Mouse (Mus musculus) CH12.LX (cell line): ENCODE measurements around the gene P4hb. TPM values are rescaled to one million over a fixed set of nuclear protein-coding genes. Genes with fewer than 3 reads are reported as not detected.

Source experiments
- DNase-seq: peaks from one replicate; pipeline ENCODE4 v3.0.0-alpha.2; 2013; ENCODE audit errors: extremely low read depth
- H3K27ac ChIP-seq: 2 replicates; pipeline ENCODE4 v1.5.1; 2012; ENCODE audit warnings: low read depth, mild to moderate bottlenecking, control low read depth, moderate library complexity; ENCODE audit not compliant: insufficient read depth
- H3K27me3 ChIP-seq: replicated peaks from 2 replicates; pipeline ENCODE3; 2012; ENCODE audit warnings: inconsistent platforms
- H3K36me3 ChIP-seq, 2 experiments: replicated peaks in 1 of 2; 2 replicates each; pipeline versions ENCODE3 to v1.6.1; 2012; ENCODE audit warnings: inconsistent platforms in 1 of 2, low read length in 1 of 2, mild to moderate bottlenecking in 1 of 2, mixed read lengths in 1 of 2, moderate library complexity in 1 of 2; ENCODE audit not compliant: control insufficient read depth in 1 of 2, insufficient read depth in 1 of 2
- H3K4me1 ChIP-seq, 2 experiments: 2 replicates each; pipeline ENCODE4 v1.6.1; 2012; ENCODE audit warnings: inconsistent platforms in 1 of 2, moderate library complexity in 1 of 2; ENCODE audit not compliant: insufficient read depth in 2 of 2, control insufficient read depth in 1 of 2
- H3K4me2 ChIP-seq: 2 replicates; pipeline ENCODE4 v1.6.1; 2012; ENCODE audit warnings: low read depth, mild to moderate bottlenecking, control low read depth; ENCODE audit not compliant: poor library complexity, insufficient read depth, severe bottlenecking
- H3K4me3 ChIP-seq, 3 experiments: fragments of 150-350 bp in 1 of 3; sonication (generic) in 1 of 3; replicated peaks in 1 of 3; 2 replicates each; pipeline versions ENCODE3 to v1.5.1; 2011 to 2012; ENCODE audit warnings: low read depth in 2 of 3, low read length in 2 of 3, mild to moderate bottlenecking in 2 of 3, moderate library complexity in 2 of 3, control low read depth in 1 of 3, improper control_type of control experiment in 1 of 3, inconsistent platforms in 1 of 3, mixed read lengths in 1 of 3; ENCODE audit not compliant: poor library complexity in 1 of 3
- H3K79me2 ChIP-seq: replicated peaks from 2 replicates; pipeline ENCODE4 v1.6.1; 2012; ENCODE audit warnings: mild to moderate bottlenecking, moderate library complexity; ENCODE audit not compliant: control insufficient read depth, poor library complexity, insufficient read depth, severe bottlenecking; ENCODE audit errors: extremely low read depth
- H3K9ac ChIP-seq: 2 replicates; pipeline ENCODE4 v1.6.1; 2012; ENCODE audit warnings: low read depth, mild to moderate bottlenecking, control low read depth, moderate library complexity; ENCODE audit not compliant: insufficient read depth
- H3K9me3 ChIP-seq: replicated peaks from 2 replicates; pipeline ENCODE3; 2012; ENCODE audit warnings: low read length, inconsistent platforms, mixed read lengths
- BHLHE40 ChIP-seq: IDR thresholded peaks from 2 replicates; pipeline ENCODE4 v1.6.1; 2011; ENCODE audit warnings: mild to moderate bottlenecking, low read depth, low read length, improper control_type of control experiment
- CHD1 ChIP-seq: IDR thresholded peaks from 2 replicates; pipeline ENCODE4 v1.6.1; 2012; ENCODE audit warnings: low read depth, low read length, improper control_type of control experiment, inconsistent platforms
- CHD2 ChIP-seq: IDR thresholded peaks from 2 replicates; pipeline ENCODE4 v1.6.1; 2011; ENCODE audit warnings: low read length, improper control_type of control experiment
- CTCF ChIP-seq, 2 experiments: IDR thresholded peaks in 1 of 2; conservative IDR thresholded peaks in 1 of 2; 2 replicates each; pipeline ENCODE4 v1.5.1; 2011 to 2012; ENCODE audit warnings: low read depth in 2 of 2, low read length in 2 of 2, improper control_type of control experiment in 1 of 2, inconsistent platforms in 1 of 2, mild to moderate bottlenecking in 1 of 2, moderate library complexity in 1 of 2
- GABPA ChIP-seq: IDR thresholded peaks from 2 replicates; pipeline ENCODE4 v1.6.1; 2012; ENCODE audit warnings: low read depth, low read length, improper control_type of control experiment, inconsistent platforms; ENCODE audit not compliant: insufficient replicate concordance
- IRF4 ChIP-seq: IDR thresholded peaks from 2 replicates; pipeline ENCODE4 v1.6.1; 2014; ENCODE audit warnings: low read depth, mild to moderate bottlenecking, inconsistent platforms, low read length, improper control_type of control experiment
- JUN ChIP-seq: IDR thresholded peaks from 2 replicates; pipeline ENCODE4 v1.6.1; 2011; ENCODE audit warnings: low read depth, mild to moderate bottlenecking, low read length, improper control_type of control experiment, moderate library complexity; ENCODE audit not compliant: insufficient read depth
- MAFK ChIP-seq: IDR thresholded peaks from 2 replicates; pipeline ENCODE4 v1.6.1; 2011; ENCODE audit warnings: low read length, improper control_type of control experiment; ENCODE audit not compliant: insufficient replicate concordance
- MEF2A ChIP-seq: IDR thresholded peaks from 2 replicates; pipeline ENCODE4 v1.6.1; 2014; ENCODE audit warnings: low read depth, mild to moderate bottlenecking, inconsistent platforms, low read length, improper control_type of control experiment, borderline replicate concordance
- MXI1 ChIP-seq: IDR thresholded peaks from 2 replicates; pipeline ENCODE4 v1.6.1; 2011; ENCODE audit warnings: mild to moderate bottlenecking, low read depth, low read length, improper control_type of control experiment
- MYC ChIP-seq: IDR thresholded peaks from 2 replicates; pipeline ENCODE4 v1.6.1; 2011; ENCODE audit warnings: low read depth, mild to moderate bottlenecking, improper control_type of control experiment, low read length
- NRF1 ChIP-seq: IDR thresholded peaks from 2 replicates; pipeline ENCODE4 v1.6.1; 2014; ENCODE audit warnings: low read depth, mild to moderate bottlenecking, inconsistent platforms, low read length, improper control_type of control experiment, moderate library complexity
- PAX5 ChIP-seq: IDR thresholded peaks from 2 replicates; pipeline ENCODE4 v1.6.1; 2012; ENCODE audit warnings: low read length, inconsistent platforms, mixed read lengths
- POLR2AphosphoS2 ChIP-seq: IDR thresholded peaks from 2 replicates; pipeline ENCODE4 v1.6.1; 2011; ENCODE audit warnings: low read depth, low read length, improper control_type of control experiment
- RAD21 ChIP-seq: IDR thresholded peaks from 2 replicates; pipeline ENCODE4 v1.6.1; 2011; ENCODE audit warnings: low read depth, mild to moderate bottlenecking, low read length, improper control_type of control experiment, moderate library complexity
- SIN3A ChIP-seq: IDR thresholded peaks from 2 replicates; pipeline ENCODE4 v1.6.1; 2012; ENCODE audit warnings: low read length, improper control_type of control experiment, inconsistent platforms
- SMC3 ChIP-seq: IDR thresholded peaks from 2 replicates; pipeline ENCODE4 v1.6.1; 2011; ENCODE audit warnings: low read depth, low read length, improper control_type of control experiment
- TBP ChIP-seq: conservative IDR thresholded peaks from 2 replicates; pipeline ENCODE4 v1.6.1; 2011; ENCODE audit warnings: low read depth, low read length, improper control_type of control experiment
- TCF12 ChIP-seq: IDR thresholded peaks from 2 replicates; pipeline ENCODE4 v1.6.1; 2014; ENCODE audit warnings: low read depth, mild to moderate bottlenecking, inconsistent platforms, low read length, improper control_type of control experiment
- ZC3H11A ChIP-seq: IDR thresholded peaks from 2 replicates; pipeline ENCODE4 v1.6.1; 2012; ENCODE audit warnings: low read depth, mild to moderate bottlenecking, inconsistent platforms, low read length, improper control_type of control experiment
- dilution Hi-C: fragments of 300-500 bp; cut with MboI; formaldehyde crosslinking; loops from 2 replicates; pipeline ENCODE4 v1.14.3; 2020; ENCODE audit warnings: low sequenced_read_pairs; ENCODE audit not compliant: extremely low pct_unique_long_range_greater_than_20kb, extremely low pct_ligation_motif_present
- in situ Hi-C: fragments of 300-500 bp; cut with MboI; formaldehyde crosslinking; loops from 3 replicates; pipeline ENCODE4 v1.14.3; 2019; ENCODE audit warnings: low sequenced_read_pairs, low pct_ligation_motif_present, low pct_unique_long_range_greater_than_20kb, mixed read lengths
- polyA plus RNA-seq: library from polyadenylated mRNA; unstranded; fragments of >175 nt; gene quantifications from 2 replicates; pipeline ENCODE4 v1.2.1, GENCODE M21; 2012; ENCODE audit warnings: low read depth; ENCODE audit not compliant: insufficient read length
- total RNA-seq, 2 experiments: library from RNA; depleted of rRNA; stranded (reverse); fragments of 300-350 nt in 1 of 2; fragments of >200 nt in 1 of 2; gene quantifications; 2 replicates each; pipeline ENCODE4 v1.2.3; 2012 to 2014

P4hb gene
- total and polyA plus RNA-seq, 3 experiments: 486 to 644 (median 531) TPM

- Histone ChIP-seq H3K27me3 (no peaks in the 10 kb centered on the region), H3K27ac (no peak overlapping the region), H3K9me3 (no peaks in the 10 kb centered on the region), H3K4me3 (no peak overlapping the region), H3K79me2 (peaks cover 44% of the 10 kb centered on the region), H3K4me2 (no peak overlapping the region), H3K4me1 (peaks cover 4 to 27% of the 10 kb centered on the region in 2 experiments), H3K9ac (no peak overlapping the region), H3K36me3 (peaks cover 62 to 72% of the 10 kb centered on the region in 2 experiments)
- dilution Hi-C loops: no loop called here
- TF ChIP-seq MAFK (peak; percentile 73), ZC3H11A (no peak)
- no peak for DNase-seq
- in situ Hi-C loops: loop anchor here (5.0 kb wide), 1 partner anchor 46 kb away; no protein-coding TSS in a partner anchor
These were observed 4.7 kb downstream of the P4hb start for GRCm38 (mm10) chr11:120568324-120568723.

DNA sequence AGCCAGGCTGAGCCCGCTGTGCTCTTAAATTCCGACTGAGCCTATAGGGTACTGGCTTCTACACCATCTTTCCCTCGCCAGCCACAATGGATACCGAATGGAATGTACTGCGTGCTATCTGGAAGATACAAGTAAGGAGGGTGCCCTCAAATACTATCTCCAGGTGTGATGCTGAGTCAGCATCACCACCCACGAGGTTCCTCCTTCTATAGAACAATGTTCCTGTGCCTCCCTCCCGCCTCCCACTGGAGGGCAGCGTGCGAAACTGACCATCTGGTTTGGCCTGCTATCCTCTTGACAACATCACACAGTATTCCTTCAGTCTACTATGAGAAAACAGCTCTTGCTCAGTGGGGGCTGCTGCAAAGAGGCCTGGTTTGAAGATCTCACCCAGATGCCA is 7.9 kb downstream of the P4hb start:
- Histone ChIP-seq H3K4me1 (peaks cover 0 to 11% of the 10 kb centered on the region in 2 experiments; a peak in 1 of 4 replicates), H3K27ac (no peak overlapping the region), H3K4me3 (no peak overlapping the region), H3K9me3 (no peaks in the 10 kb centered on the region), H3K4me2 (no peak overlapping the region), H3K79me2 (peaks cover 19% of the 10 kb centered on the region), H3K9ac (no peak overlapping the region), H3K36me3 (peaks cover 84 to 91% of the 10 kb centered on the region in 2 experiments), H3K27me3 (no peaks in the 10 kb centered on the region)
- dilution Hi-C loops: no loop called here
- DNase-seq: no peak
- no peak for TF ChIP-seq TBP
- no peak for TF ChIP-seq RAD21
- TF ChIP-seq TCF12: no peak
- peak in 1 of 2 experiments; percentile 42; a peak in 2 of 4 replicates for TF ChIP-seq CTCF (conservative IDR thresholded peaks at IDR 0.05 in 1 of 2, IDR thresholded peaks at IDR 0.05 in 1 of 2; ENCODE audit: low read depth in 2 of 2, low read length in 2 of 2)
- TF ChIP-seq POLR2AphosphoS2: no peak
- no peak for TF ChIP-seq MYC
- no peak for TF ChIP-seq JUN
- TF ChIP-seq CHD2: no peak
- TF ChIP-seq PAX5: no peak
- no peak for TF ChIP-seq NRF1
- no peak for TF ChIP-seq CHD1
- TF ChIP-seq MAFK: peak; percentile 96
- no peak for TF ChIP-seq SIN3A
- TF ChIP-seq MXI1: no peak
- no peak for TF ChIP-seq MEF2A
- TF ChIP-seq SMC3: peak; percentile 18
- TF ChIP-seq BHLHE40: no peak
- no peak for TF ChIP-seq GABPA
- TF ChIP-seq IRF4: no peak
- TF ChIP-seq, all 38 proteins: peak for 3
- in situ Hi-C loops: loop anchor here (5.0 kb wide), 1 partner anchor 43 kb away; no protein-coding TSS in a partner anchor
